Mouse (Mus musculus): ENCODE measurements at regions not wholly inside any gene's neighbourhood (a gene's known extent, or its start where the extent isn't known, plus 50 kb on each side); places are given as distances from the start of the nearest gene placed in this dataset.

GRCm38 (mm10) chr4:3080385-3081125, 86.6 kb upstream of the Vmn1r2 start:
- no peak for TF ChIP-seq EP300 (IDR thresholded peaks at IDR 0.05; ENCODE audit: low read depth)
- no peak for TF ChIP-seq CTCF (IDR thresholded peaks at IDR 0.05; ENCODE audit: low read depth)
- Histone ChIP-seq H3K4me2 (ENCODE audit: low read depth) (no peak overlapping the region), H3K9ac (replicated peaks) (no peak overlapping the region), H3K4me1 (replicated peaks; ENCODE audit: control insufficient read depth in 2 of 2, insufficient read depth in 2 of 2, low read length in 1 of 2) (no peaks in the 10 kb centered on the region), H3K27ac (no peak overlapping the region), H3K36me3 (replicated peaks; ENCODE audit: control insufficient read depth, insufficient read depth, low read depth) (no peaks in the 10 kb centered on the region), H3K9me3 (ENCODE audit: control insufficient read depth, low read length) (peaks cover 15% of the 10 kb centered on the region), H3K4me3 (ENCODE audit: insufficient read depth in 1 of 2, low read depth in 2 of 2, low read length in 2 of 2) (no peak overlapping the region), H3K27me3 (ENCODE audit: control insufficient read depth, insufficient read depth, low read length) (no peaks in the 10 kb centered on the region)
- WGBS (ENCODE audit: insufficient replicate concordance): 40% methylated on average over 7 of the region's 7 CpGs
- DNase-seq (ENCODE audit: low read depth in 3 of 3, low spot score in 3 of 3): no peak
- peak; percentile 22; the same call in 1 of the 2 replicates for ATAC-seq (ENCODE audit: insufficient read depth)

GRCm38 (mm10) chr4:3081148-3081952, 85.8 kb upstream of the Vmn1r2 start:
- TF ChIP-seq EP300 (IDR thresholded peaks at IDR 0.05; ENCODE audit: low read depth) (no peak), CTCF (IDR thresholded peaks at IDR 0.05; ENCODE audit: low read depth) (no peak)
- Histone ChIP-seq H3K4me1 (replicated peaks; ENCODE audit: control insufficient read depth in 2 of 2, insufficient read depth in 2 of 2, low read length in 1 of 2) (no peaks in the 10 kb centered on the region), H3K4me2 (ENCODE audit: low read depth) (no peak overlapping the region), H3K27ac (no peak overlapping the region), H3K9ac (replicated peaks) (no peak overlapping the region), H3K4me3 (ENCODE audit: insufficient read depth in 1 of 2, low read depth in 2 of 2, low read length in 2 of 2) (no peak overlapping the region), H3K36me3 (replicated peaks; ENCODE audit: control insufficient read depth, insufficient read depth, low read depth) (no peaks in the 10 kb centered on the region), H3K9me3 (ENCODE audit: control insufficient read depth, low read length) (peaks cover 17% of the 10 kb centered on the region), H3K27me3 (ENCODE audit: control insufficient read depth, insufficient read depth, low read length) (no peaks in the 10 kb centered on the region)
- ATAC-seq (ENCODE audit: insufficient read depth): peak; percentile 25
- DNase-seq (ENCODE audit: low read depth in 3 of 3, low spot score in 3 of 3): no peak
- 38% methylated on average over 6 of the region's 6 CpGs for WGBS (ENCODE audit: insufficient replicate concordance)

- Histone ChIP-seq H3K4me2 (ENCODE audit: low read depth) (no peak overlapping the region), H3K27me3 (ENCODE audit: control insufficient read depth, insufficient read depth, low read length) (no peaks in the 10 kb centered on the region), H3K9ac (replicated peaks) (no peak overlapping the region), H3K36me3 (replicated peaks; ENCODE audit: control insufficient read depth, insufficient read depth, low read depth) (no peaks in the 10 kb centered on the region), H3K9me3 (ENCODE audit: control insufficient read depth, low read length) (peaks cover 17% of the 10 kb centered on the region), H3K4me3 (ENCODE audit: insufficient read depth in 1 of 2, low read depth in 2 of 2, low read length in 2 of 2) (no peak overlapping the region), H3K4me1 (replicated peaks; ENCODE audit: control insufficient read depth in 2 of 2, insufficient read depth in 2 of 2, low read length in 1 of 2) (no peaks in the 10 kb centered on the region), H3K27ac (no peak overlapping the region)
- TF ChIP-seq EP300 (IDR thresholded peaks at IDR 0.05; ENCODE audit: low read depth) (no peak), CTCF (IDR thresholded peaks at IDR 0.05; ENCODE audit: low read depth) (no peak)
- ATAC-seq (ENCODE audit: insufficient read depth): no peak
- 51% methylated on average over 3 of the region's 3 CpGs for WGBS (ENCODE audit: insufficient replicate concordance)
- no peak for DNase-seq (ENCODE audit: low read depth in 3 of 3, low spot score in 3 of 3)
Observed at GRCm38 (mm10) chr4:3081953-3082950, 84.9 kb upstream of the Vmn1r2 start.

- no peak for DNase-seq (ENCODE audit: low read depth in 3 of 3, low spot score in 3 of 3)
Observed at GRCm38 (mm10) chr4:3083161-3084020, 83.7 kb upstream of the Vmn1r2 start.

More at GRCm38 (mm10) chr4:3083161-3084020, 83.7 kb upstream of the Vmn1r2 start:
- Histone ChIP-seq H3K4me2 (ENCODE audit: low read depth) (no peak overlapping the region), H3K9ac (replicated peaks) (no peak overlapping the region), H3K4me1 (replicated peaks; ENCODE audit: control insufficient read depth in 2 of 2, insufficient read depth in 2 of 2, low read length in 1 of 2) (no peaks in the 10 kb centered on the region), H3K4me3 (ENCODE audit: insufficient read depth in 1 of 2, low read depth in 2 of 2, low read length in 2 of 2) (no peak overlapping the region), H3K9me3 (ENCODE audit: control insufficient read depth, low read length) (peaks cover 17% of the 10 kb centered on the region), H3K27me3 (ENCODE audit: control insufficient read depth, insufficient read depth, low read length) (no peaks in the 10 kb centered on the region), H3K27ac (no peak overlapping the region), H3K36me3 (replicated peaks; ENCODE audit: control insufficient read depth, insufficient read depth, low read depth) (no peaks in the 10 kb centered on the region)
- no peak for TF ChIP-seq EP300 (IDR thresholded peaks at IDR 0.05; ENCODE audit: low read depth)
- TF ChIP-seq CTCF (IDR thresholded peaks at IDR 0.05; ENCODE audit: low read depth): no peak
- ATAC-seq (ENCODE audit: insufficient read depth): peak; percentile 22
- 39% methylated on average over 8 of the region's 8 CpGs for WGBS (ENCODE audit: insufficient replicate concordance)
